In the genomic region with DNA sequence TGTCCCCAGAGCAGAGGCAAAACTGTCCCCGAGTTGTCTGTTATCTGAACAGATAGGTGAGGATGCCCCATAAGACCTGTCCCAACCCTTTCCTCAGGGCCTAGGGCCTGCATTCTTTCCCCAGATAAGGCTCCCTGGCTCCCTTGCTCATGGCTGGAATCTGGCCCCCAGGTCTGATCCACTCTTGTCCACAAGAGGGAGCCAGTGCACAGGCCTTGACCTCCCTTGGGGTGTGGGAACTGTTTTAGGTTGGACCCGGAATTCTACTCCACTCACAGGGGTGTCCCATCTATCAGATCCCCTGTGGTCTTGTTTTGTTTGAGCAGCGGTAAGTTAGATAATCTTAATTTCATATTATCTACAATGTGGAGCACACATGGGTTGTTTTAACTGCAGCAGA, we compare ENCODE assay signal across 8 mouse cellular contexts. TPM values are rescaled to one million over a fixed set of nuclear protein-coding genes. Genes with fewer than 3 reads are reported as not detected.
DNase-seq lines count a peak whose midpoint lies in the region; ATAC-seq and TF ChIP-seq lines count a peak whose summit lies in the region.

No protein-coding gene starts in this region.

- H3K9ac ChIP-seq in ES-Bruce4 (ENCODE audit: low read depth, poor library complexity, severe bottlenecking), result no peak overlapping the region
- H3K9ac ChIP-seq in heart, postnatal 0 days (replicated peaks; ENCODE audit: low read depth, low read length), result no peak overlapping the region

- no peak overlapping the region for H3K4me2 ChIP-seq in heart, postnatal 0 days (ENCODE audit: low read depth, low read length)

- no peak overlapping the region for H3K27ac ChIP-seq in ES-Bruce4 (ENCODE audit: insufficient read depth, low read length)
- H3K27ac ChIP-seq in bone marrow macrophage, adult 2 months (ENCODE audit: insufficient read depth, low read depth, low read length), result no peak overlapping the region
- no peak overlapping the region for H3K27ac ChIP-seq in heart, postnatal 0 days (ENCODE audit: low read depth)
- H3K27ac ChIP-seq in olfactory bulb, adult 2 months (ENCODE audit: insufficient read depth, low read depth, low read length), result no peak overlapping the region

- TF ChIP-seq CTCF in ES-Bruce4 (IDR thresholded peaks at IDR 0.05; ENCODE audit: low read depth, low read length), result peak; percentile 97
- peak; percentile 86 for TF ChIP-seq CTCF in bone marrow macrophage, adult 2 months (IDR thresholded peaks at IDR 0.05; ENCODE audit: low read depth, low read length)
- peak; percentile 96 for TF ChIP-seq CTCF in heart, postnatal 0 days (IDR thresholded peaks at IDR 0.05; ENCODE audit: low read depth)
- TF ChIP-seq CTCF in lung, adult 2 months (IDR thresholded peaks at IDR 0.05; ENCODE audit: insufficient read depth, low read length), result peak; percentile 82
- peak; percentile 74 for TF ChIP-seq CTCF in olfactory bulb, adult 2 months (IDR thresholded peaks at IDR 0.05; ENCODE audit: insufficient read depth, low read depth, low read length)

- WGBS in heart, postnatal 0 days, result 5% methylated on average over 3 of the region's 3 CpGs
- 36% methylated on average over 3 of the region's 3 CpGs for WGBS in large intestine, adult 2 months
- 11% methylated on average over 3 of the region's 3 CpGs for WGBS in lung, adult 2 months
- WGBS in olfactory bulb, adult 2 months, result 20% methylated on average over 3 of the region's 3 CpGs

- peak; percentile 57 for DNase-seq in heart, postnatal 0 days (ENCODE audit: low spot score)
- DNase-seq in large intestine, adult 2 months (ENCODE audit: low read depth, low spot score), result peak; percentile 38
- peak; percentile 70 for DNase-seq in lung, adult 2 months
- peak; percentile 9 to 10 for DNase-seq in thymus, adult 18-20 months

- no peak overlapping the region for H3K4me3 ChIP-seq in ES-Bruce4 (ENCODE audit: low read depth, low read length)
- no peak overlapping the region for H3K4me3 ChIP-seq in bone marrow macrophage, adult 2 months (ENCODE audit: insufficient read depth, low read length)
- H3K4me3 ChIP-seq in heart, postnatal 0 days (ENCODE audit: low read depth, low read length), result no peak overlapping the region
- H3K4me3 ChIP-seq in lung, adult 2 months (replicated peaks; ENCODE audit: extremely low read depth, low read depth, low read length), result no peak overlapping the region
- H3K4me3 ChIP-seq in olfactory bulb, adult 2 months (ENCODE audit: insufficient read depth, low read depth, low read length), result no peak overlapping the region

- no peaks in the 10 kb centered on the region for H3K36me3 ChIP-seq in ES-Bruce4 (ENCODE audit: control insufficient read depth, insufficient read depth, low read length, poor library complexity, severe bottlenecking)
- H3K36me3 ChIP-seq in heart, postnatal 0 days (replicated peaks; ENCODE audit: control insufficient read depth, insufficient read depth, low read length), result no peaks in the 10 kb centered on the region

- TF ChIP-seq POLR2A in ES-Bruce4 (IDR thresholded peaks at IDR 0.05; ENCODE audit: insufficient read depth, low read length), result no peak
- no peak for TF ChIP-seq POLR2A in bone marrow macrophage, adult 2 months (IDR thresholded peaks at IDR 0.05; ENCODE audit: borderline replicate concordance, low read depth, low read length)
- no peak for TF ChIP-seq POLR2A in lung, adult 2 months (IDR thresholded peaks at IDR 0.05; ENCODE audit: borderline replicate concordance, extremely low read depth, low read depth, low read length)
- no peak for TF ChIP-seq POLR2A in olfactory bulb, adult 2 months (IDR thresholded peaks at IDR 0.05; ENCODE audit: insufficient read depth, low read depth, low read length)

- TF ChIP-seq EP300 in ES-Bruce4 (IDR thresholded peaks at IDR 0.05; ENCODE audit: insufficient read depth, low read depth, low read length), result no peak
- TF ChIP-seq EP300 in heart, postnatal 0 days (IDR thresholded peaks at IDR 0.05; ENCODE audit: low read depth), result no peak

- H3K4me1 ChIP-seq in ES-Bruce4 (ENCODE audit: control insufficient read depth, insufficient read depth, low read length), result no peaks in the 10 kb centered on the region
- H3K4me1 ChIP-seq in bone marrow macrophage, adult 2 months (ENCODE audit: control insufficient read depth, insufficient read depth, low read length), result no peaks in the 10 kb centered on the region
- H3K4me1 ChIP-seq in heart, postnatal 0 days (ENCODE audit: control insufficient read depth, insufficient read depth), result no peaks in the 10 kb centered on the region
- H3K4me1 ChIP-seq in lung, adult 2 months (ENCODE audit: control insufficient read depth, insufficient read depth, low read length), result no peaks in the 10 kb centered on the region
- H3K4me1 ChIP-seq in olfactory bulb, adult 2 months (ENCODE audit: control insufficient read depth, insufficient read depth, low read length), result peaks cover 6% of the 10 kb centered on the region; the same call in 1 of the 2 replicates

- peak; percentile 68 for ATAC-seq in erythroblast, adult 5-6 weeks (replicated peaks; ENCODE audit: low FRiP score, poor library complexity, severe bottlenecking)
- ATAC-seq in heart, postnatal 0 days (ENCODE audit: insufficient read depth, low read depth), result peak; percentile 66; the same call in 1 of the 2 replicates

- no peaks in the 10 kb centered on the region for H3K27me3 ChIP-seq in ES-Bruce4 (ENCODE audit: control insufficient read depth, insufficient read depth, low read length, poor library complexity, severe bottlenecking)
- peaks cover 12% of the 10 kb centered on the region; the same call in 1 of the 2 replicates for H3K27me3 ChIP-seq in heart, postnatal 0 days (ENCODE audit: control insufficient read depth, insufficient read depth, low read length)

- H3K9me3 ChIP-seq in ES-Bruce4 (replicated peaks; ENCODE audit: control insufficient read depth, insufficient read depth, low read length, poor library complexity, severe bottlenecking), result no peaks in the 10 kb centered on the region
- no peaks in the 10 kb centered on the region for H3K9me3 ChIP-seq in heart, postnatal 0 days (replicated peaks; ENCODE audit: control insufficient read depth, low read length)

RNA-seq across cellular contexts. Expression of a gene that starts 35.1 kb away (rescaled TPM):
- polyA plus RNA-seq in ES-Bruce4 (2011; ENCODE audit: insufficient read depth, insufficient read length, low read depth, missing spikeins), result 41.1 and 43.9 TPM in 2 replicates
- not detected in 2 replicates for polyA plus RNA-seq in bone marrow macrophage, adult 2 months (2012; ENCODE audit: insufficient read depth, insufficient read length, missing spikeins)
- not detected in 2 replicates for total RNA-seq in erythroblast, adult 5-6 weeks (2015; ENCODE audit: low replicate concordance)
- not detected in 2 replicates for total RNA-seq in erythroblast, adult 5-6 weeks (2017; ENCODE audit: low replicate concordance)
- total RNA-seq in heart, postnatal 0 days (2014; rRNA removed; ENCODE audit: low replicate concordance), result 3.7 TPM in 1 of 2 replicates, not detected in the other
- polyA plus RNA-seq in heart, postnatal 0 days (2015; fragmentation: Nextera tagmentation; extraction: Ambion mirVana), result 1.2 and 1.3 TPM in 2 replicates
- polyA plus RNA-seq in large intestine, adult 2 months (2012; rRNA removed), result 5.6 and 9.3 TPM in 2 replicates
- polyA plus RNA-seq in lung, adult 2 months (2012; rRNA removed), result 20.3 and 22.1 TPM in 2 replicates
- polyA plus RNA-seq in olfactory bulb, adult 2 months (2012; ENCODE audit: insufficient read depth, insufficient read length, low replicate concordance, missing spikeins), result not detected in 2 replicates

Comparison
In these comparisons a context has a peak if more than half of its experiments do, and no peak if none do; other contexts are left out.
1. DNase-seq: peak in every context shown above with its lines; median percentile 70 in lung, adult 2 months; 57 in heart, postnatal 0 days; 38 in large intestine, adult 2 months; 10 in thymus, adult 18-20 months.